ENCODE assay signal across 16 mouse cellular contexts in the genomic region with DNA sequence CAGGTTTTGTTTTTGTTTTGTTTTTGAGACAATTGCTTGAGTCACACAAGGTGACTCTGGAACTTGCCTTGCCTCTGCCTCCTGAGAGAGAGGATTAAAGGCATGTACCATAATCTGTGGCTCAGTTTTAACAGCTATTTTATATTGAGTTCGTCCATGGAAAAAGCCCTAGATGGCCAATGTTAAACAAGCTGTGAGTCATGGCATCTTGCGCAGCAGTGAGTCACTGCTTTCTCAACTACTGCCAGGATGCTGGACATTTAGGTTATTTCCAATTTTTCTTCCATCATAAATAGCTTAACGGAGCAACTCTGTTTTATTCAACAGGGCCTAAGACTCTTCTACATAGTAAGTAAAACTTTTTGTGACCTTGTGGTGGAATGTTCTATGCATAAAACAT.
A peak's percentile ranks its signal among the peaks of the same experiment; 100 is the strongest.
DNase-seq lines count a peak whose midpoint lies in the region; ATAC-seq and TF ChIP-seq lines count a peak whose summit lies in the region.
"Had no signal": no experiment of that assay in that cellular context is flagged by ENCODE, and none has a peak within 500 bp of the region (broad histone marks: within the 10 kb centered on the region; RNA-seq: fewer than 3 reads in every experiment).

No protein-coding gene starts in this region.

- no peaks in the 10 kb centered on the region for H3K9me3 ChIP-seq in heart, postnatal 0 days (replicated peaks; ENCODE audit: control insufficient read depth, low read length)
- no peaks in the 10 kb centered on the region for H3K9me3 ChIP-seq in stomach, postnatal 0 days (ENCODE audit: control insufficient read depth, low read length)
- no peaks in the 10 kb centered on the region for H3K9me3 ChIP-seq in forebrain, embryonic 11.5 days (ENCODE audit: control insufficient read depth, low read length)
- H3K9me3 ChIP-seq: embryonic facial prominence, embryonic 15.5 days had no signal

- H3K4me2 ChIP-seq in heart, postnatal 0 days (ENCODE audit: low read depth, low read length) = no peak overlapping the region
- no peak overlapping the region for H3K4me2 ChIP-seq in stomach, postnatal 0 days (replicated peaks; ENCODE audit: low read depth)
- no peak overlapping the region for H3K4me2 ChIP-seq in forebrain, embryonic 11.5 days (ENCODE audit: low read depth, low read length, severe bottlenecking)
- H3K4me2 ChIP-seq: embryonic facial prominence, embryonic 15.5 days had no signal

- no peak for ATAC-seq in heart, postnatal 0 days (ENCODE audit: insufficient read depth, low read depth)
- ATAC-seq in stomach, postnatal 0 days (ENCODE audit: low FRiP score, low TSS enrichment) = peak; percentile 50; the same call in 1 of the 2 replicates
- ATAC-seq in forebrain, embryonic 11.5 days (replicated peaks; ENCODE audit: low FRiP score) = no peak
- ATAC-seq: forebrain, embryonic 14.5 days; midbrain, embryonic 16.5 days had no signal

- H3K27ac ChIP-seq in heart, postnatal 0 days (ENCODE audit: low read depth) = 0 out of 2 replicates have a peak overlapping the region, but pooled peaks have one; percentile 61
- peak overlapping the region; percentile 81 for H3K27ac ChIP-seq in stomach, postnatal 0 days (replicated peaks)
- H3K27ac ChIP-seq in forebrain, embryonic 11.5 days (ENCODE audit: low read depth, low read length) = no peak overlapping the region
- H3K27ac ChIP-seq: embryonic facial prominence, embryonic 15.5 days had no signal

- no peak overlapping the region for H3K4me3 ChIP-seq in heart, postnatal 0 days (ENCODE audit: low read depth, low read length)
- no peak overlapping the region for H3K4me3 ChIP-seq in stomach, postnatal 0 days (ENCODE audit: low read depth, low read length)
- H3K4me3 ChIP-seq in forebrain, embryonic 11.5 days (ENCODE audit: low read depth, low read length) = no peak overlapping the region
- H3K4me3 ChIP-seq: embryonic facial prominence, embryonic 15.5 days had no signal

- WGBS in heart, postnatal 0 days = 85% methylated on average over 3 of the region's 3 CpGs
- WGBS in stomach, postnatal 0 days = 55% methylated on average over 3 of the region's 3 CpGs
- WGBS in forebrain, embryonic 11.5 days = 94% methylated on average over 3 of the region's 3 CpGs

- no peaks in the 10 kb centered on the region for H3K27me3 ChIP-seq in heart, postnatal 0 days (ENCODE audit: control insufficient read depth, insufficient read depth, low read length)
- no peaks in the 10 kb centered on the region for H3K27me3 ChIP-seq in stomach, postnatal 0 days (ENCODE audit: control insufficient read depth, insufficient read depth, low read length)
- H3K27me3 ChIP-seq in forebrain, embryonic 11.5 days (ENCODE audit: control insufficient read depth, insufficient read depth, low read length) = no peaks in the 10 kb centered on the region
- H3K27me3 ChIP-seq: embryonic facial prominence, embryonic 15.5 days had no signal

- peaks cover 13% of the 10 kb centered on the region for H3K36me3 ChIP-seq in heart, postnatal 0 days (replicated peaks; ENCODE audit: control insufficient read depth, insufficient read depth, low read length)
- H3K36me3 ChIP-seq in stomach, postnatal 0 days (ENCODE audit: control insufficient read depth, insufficient read depth, low read length) = no peaks in the 10 kb centered on the region
- H3K36me3 ChIP-seq in forebrain, embryonic 11.5 days (ENCODE audit: control insufficient read depth, insufficient read depth, low read length) = no peaks in the 10 kb centered on the region
- H3K36me3 ChIP-seq: embryonic facial prominence, embryonic 15.5 days had no signal

- peaks cover 42% of the 10 kb centered on the region for H3K4me1 ChIP-seq in heart, postnatal 0 days (ENCODE audit: control insufficient read depth, insufficient read depth)
- H3K4me1 ChIP-seq in stomach, postnatal 0 days (replicated peaks; ENCODE audit: control insufficient read depth, insufficient read depth) = no peaks in the 10 kb centered on the region
- peaks cover 2% of the 10 kb centered on the region; the same call in 1 of the 2 replicates for H3K4me1 ChIP-seq in forebrain, embryonic 11.5 days (replicated peaks; ENCODE audit: control insufficient read depth, insufficient read depth, low read length)

- intact Hi-C loops in heart, postnatal 14 days (cut with DNase I) = no loop called here

- no peak for TF ChIP-seq CTCF in heart, postnatal 0 days (IDR thresholded peaks at IDR 0.05; ENCODE audit: low read depth)
- TF ChIP-seq CTCF in stomach, postnatal 0 days (IDR thresholded peaks at IDR 0.05; ENCODE audit: low read depth) = no peak

- no peak for DNase-seq in heart, postnatal 0 days (ENCODE audit: low spot score)
- no peak for DNase-seq in heart, postnatal 14 days
- peak; percentile 26 for DNase-seq in Muller cell, postnatal 12 days (ENCODE audit: inconsistent ontology term)
- DNase-seq in adrenal gland, postnatal 25 days = peak; percentile 18
- no peak for DNase-seq in stomach, postnatal 0 days (ENCODE audit: low spot score)
- DNase-seq in layer of hippocampus, postnatal 14 days (ENCODE audit: low spot score in 2 of 2) = no peak
- no peak for DNase-seq in forebrain, embryonic 11.5 days (ENCODE audit: low spot score)
- DNase-seq: cerebellum, adult 2 months; heart, postnatal 36 days; kidney, adult 8-10 months; lung, adult 18-20 months; right cerebral cortex, postnatal 25 days; thymus, adult 2 months had no signal

- H3K9ac ChIP-seq in heart, postnatal 0 days (replicated peaks; ENCODE audit: low read depth, low read length) = no peak overlapping the region
- no peak overlapping the region for H3K9ac ChIP-seq in stomach, postnatal 0 days (ENCODE audit: low read length)
- H3K9ac ChIP-seq in forebrain, embryonic 11.5 days (ENCODE audit: low read length) = no peak overlapping the region
- H3K9ac ChIP-seq: embryonic facial prominence, embryonic 15.5 days had no signal

- TF ChIP-seq EP300 in heart, postnatal 0 days (IDR thresholded peaks at IDR 0.05; ENCODE audit: low read depth) = no peak
- TF ChIP-seq EP300 in stomach, postnatal 0 days (optimal IDR thresholded peaks at IDR 0.05) = no peak

Comparison
In these comparisons a context has a peak if more than half of its experiments do, and no peak if none do; other contexts are left out.
1. DNase-seq: peak in Muller cell, postnatal 12 days (single experiment) and adrenal gland, postnatal 25 days (single experiment); none in heart, postnatal 0 days (single experiment), heart, postnatal 14 days (0 of 2), stomach, postnatal 0 days (single experiment), layer of hippocampus, postnatal 14 days (0 of 2) and forebrain, embryonic 11.5 days (single experiment).